34 mouse cellular contexts compared by ENCODE assay signal in the genomic region with DNA sequence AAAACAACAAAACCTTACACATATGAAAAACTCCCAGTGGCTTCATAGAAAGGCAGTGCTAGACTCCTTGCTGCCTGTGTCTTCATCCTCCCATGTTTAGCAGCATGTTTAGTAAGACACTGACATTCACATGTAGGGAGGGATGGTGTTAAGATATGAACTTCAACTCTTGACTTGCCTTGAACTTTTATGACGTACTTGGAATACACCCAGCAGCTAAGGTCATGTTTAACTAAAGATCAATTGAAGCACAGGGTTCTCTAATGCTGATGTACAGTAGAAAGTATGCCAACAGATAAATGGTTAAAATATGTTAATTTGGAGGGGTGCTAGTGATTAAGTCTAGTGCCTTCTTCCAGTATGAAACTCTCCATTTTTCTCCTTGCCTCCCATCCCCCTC. TPM values are rescaled to one million over a fixed set of nuclear protein-coding genes. Genes with fewer than 3 reads are reported as not detected.
"Had no signal": no experiment of that assay in that cellular context is flagged by ENCODE, and none has a peak within 500 bp of the region (broad histone marks: within the 10 kb centered on the region; RNA-seq: fewer than 3 reads in every experiment).

No protein-coding gene starts in this region.

- DNase-seq: left cerebral cortex, postnatal 4 days; liver, embryonic 13.5 days; liver, postnatal 0 days; lung, adult 18-20 months; lung, adult 2 months; lung, embryonic 14.5 days; lung, postnatal 10 days; lung, postnatal 14 days; lung, postnatal 36 days; lung, postnatal 4 days; midbrain, embryonic 14.5 days had no signal

- H3K27ac ChIP-seq: left cerebral cortex, adult 2 months; limb, embryonic 10.5 days; limb, embryonic 12.5 days; limb, embryonic 13.5 days; limb, embryonic 15.5 days; liver, embryonic 12.5 days; liver, embryonic 13.5 days; liver, embryonic 14.5 days; liver, embryonic 15.5 days; lung, embryonic 15.5 days; macrophage; midbrain, embryonic 10.5 days; midbrain, embryonic 12.5 days; midbrain, embryonic 13.5 days; midbrain, embryonic 15.5 days; neural tube, embryonic 12.5 days had no signal

- H3K4me3 ChIP-seq: left cerebral cortex, adult 2 months; limb, embryonic 10.5 days; limb, embryonic 12.5 days; limb, embryonic 13.5 days; limb, embryonic 15.5 days; liver, embryonic 12.5 days; liver, embryonic 13.5 days; liver, embryonic 15.5 days; lung, embryonic 15.5 days; megakaryocyte, embryonic 14.5 days; midbrain, embryonic 10.5 days; midbrain, embryonic 12.5 days; midbrain, embryonic 13.5 days; midbrain, embryonic 15.5 days; myocyte; neural tube, embryonic 12.5 days had no signal

- H3K9ac ChIP-seq: limb, embryonic 12.5 days; limb, embryonic 13.5 days; limb, embryonic 15.5 days; liver, embryonic 12.5 days; liver, embryonic 13.5 days; liver, embryonic 14.5 days; liver, embryonic 15.5 days; liver, postnatal 0 days; lung, embryonic 14.5 days; lung, embryonic 15.5 days; midbrain, embryonic 12.5 days; midbrain, embryonic 13.5 days; midbrain, embryonic 15.5 days; neural tube, embryonic 12.5 days had no signal

- H3K36me3 ChIP-seq: limb, embryonic 10.5 days; limb, embryonic 12.5 days; limb, embryonic 13.5 days; limb, embryonic 15.5 days; liver, embryonic 12.5 days; liver, embryonic 13.5 days; liver, embryonic 15.5 days; lung, embryonic 15.5 days; midbrain, embryonic 10.5 days; midbrain, embryonic 12.5 days; midbrain, embryonic 13.5 days; midbrain, embryonic 15.5 days; neural tube, embryonic 12.5 days had no signal

RNA-seq across cellular contexts. Expression of a gene that starts 4.0 kb away (rescaled TPM):
- total RNA-seq: megakaryocyte-erythroid progenitor cell, adult 5-6 weeks; midbrain, postnatal 0 days had no signal

RNA-seq across cellular contexts. Expression of a gene that starts 4.1 kb away (rescaled TPM):
- total RNA-seq: megakaryocyte progenitor cell, adult 5-6 weeks; megakaryocyte, adult 5-6 weeks; megakaryocyte-erythroid progenitor cell, adult 5-6 weeks; monocyte, adult 5-6 weeks had no signal
- polyA plus RNA-seq: liver, embryonic 11.5 days; liver, embryonic 12.5 days; liver, embryonic 13.5 days; liver, embryonic 14.5 days; liver, embryonic 15.5 days; liver, postnatal 0 days; myocyte had no signal
